Mouse (Mus musculus): ENCODE data around the gene Dcpp1. TPM values are rescaled to one million over a fixed set of nuclear protein-coding genes. Genes with fewer than 3 reads are reported as not detected.
A peak's percentile ranks its signal among the peaks of the same experiment; 100 is the strongest.

Gene Dcpp1
- total RNA-seq, 2 experiments from 2014 or later, result not detected

GRCm38 (mm10) chr17:23924531-23925007 is 43.9 kb downstream of the Dcpp1 start:
- peak; percentile 58 to 86 for DNase-seq (ENCODE audit: low spot score in 2 of 2)

GRCm38 (mm10) chr17:23925090-23925493 is 44.4 kb downstream of the Dcpp1 start:
- DNase-seq (ENCODE audit: low spot score in 2 of 2), result peak; percentile 16 to 41

GRCm38 (mm10) chr17:23931157-23931556 is 50.5 kb downstream of the Dcpp1 start:
- DNase-seq (ENCODE audit: low spot score in 2 of 2), result no peak

Other genes with a start within 250 kb of the Dcpp1 start
- gene Mmp25, start 235.6 kb upstream of the Dcpp1 start, total RNA-seq (2021), result under 1 TPM; 0.56 to 0.90 TPM
- under 1 TPM in 1 of 2 experiments, not detected in 1; 0.31 TPM for gene Bicdl2, start 220.4 kb upstream of the Dcpp1 start, total RNA-seq (2021)
- gene Hcfc1r1, start 207.3 kb upstream of the Dcpp1 start, total RNA-seq (2021), result 100 to 1,000 TPM; 132 to 134 TPM
- 10 to 100 TPM; 26.7 to 27.5 TPM for gene Thoc6, start 207.0 kb upstream of the Dcpp1 start, total RNA-seq (2021)
- gene Tnfrsf12a, start 203.4 kb upstream of the Dcpp1 start, total RNA-seq (2021), result 10 to 100 TPM; 53.2 to 53.8 TPM
- 10 to 100 TPM in 1 of 2 experiments, not detected in 1; 12.1 TPM for gene Cldn6, start 201.6 kb upstream of the Dcpp1 start, total RNA-seq (2021)
- 1 to 10 TPM in 1 of 2 experiments, not detected in 1; 2.4 TPM for gene Cldn9, start 196.8 kb upstream of the Dcpp1 start, total RNA-seq (2021)
- gene 1520401A03Rik, start 158.1 kb upstream of the Dcpp1 start, total RNA-seq (2021), result 1 to 10 TPM in 1 of 2 experiments, under 1 TPM in 1; 0.99 to 1.3 TPM
- 10 to 100 TPM; 20.0 to 22.4 TPM for gene Pkmyt1, start 154.5 kb upstream of the Dcpp1 start, total RNA-seq (2021)
- 10 to 100 TPM; 13.8 to 14.6 TPM for gene Paqr4, start 140.0 kb upstream of the Dcpp1 start, total RNA-seq (2021)
- under 1 TPM in 1 of 2 experiments, not detected in 1; 0.14 TPM for gene Kremen2, start 135.0 kb upstream of the Dcpp1 start, total RNA-seq (2021)
- gene Flywch1, start 109.3 kb upstream of the Dcpp1 start, total RNA-seq (2021), result 10 to 100 TPM; 60.9 to 62.4 TPM
- gene Flywch2, start 94.8 kb upstream of the Dcpp1 start, total RNA-seq (2021), result 10 to 100 TPM; 14.0 to 14.4 TPM
- 100 to 1,000 TPM; 855 to 927 TPM for gene Srrm2, start 90.3 kb upstream of the Dcpp1 start, total RNA-seq (2021)
- gene Elob, start 51.7 kb upstream of the Dcpp1 start, total RNA-seq (2021), result 100 to 1,000 TPM; 364 to 381 TPM
- not detected for gene Prss33, start 44.8 kb upstream of the Dcpp1 start, total RNA-seq (2021)
- gene Prss32, start 37.0 kb upstream of the Dcpp1 start, total RNA-seq (2021), result not detected
- gene Prss41, start 36.7 kb upstream of the Dcpp1 start, total RNA-seq (2021), result 1 to 10 TPM; 1.6 to 1.9 TPM
- not detected for gene Prss21, start 12.8 kb upstream of the Dcpp1 start, total RNA-seq (2021)
- not detected for gene Dcpp2, start within 50 bp of the Dcpp1 start, total RNA-seq (2021)
- not detected for gene Dcpp3, start 36.6 kb downstream of the Dcpp1 start, total RNA-seq (2021)
- gene Sbp, start 60.8 kb downstream of the Dcpp1 start, total RNA-seq (2021), result not detected
- gene Sbpl, start 74.4 kb downstream of the Dcpp1 start, total RNA-seq (2021), result not detected
- gene Prss30, start 99.7 kb downstream of the Dcpp1 start, total RNA-seq (2021), result not detected
- not detected for gene Prss22, start 117.2 kb downstream of the Dcpp1 start, total RNA-seq (2021)
- gene Prss27, start 157.3 kb downstream of the Dcpp1 start, total RNA-seq (2021), result not detected
- 10 to 100 TPM; 34.4 to 34.5 TPM for gene Kctd5, start 192.6 kb downstream of the Dcpp1 start, total RNA-seq (2021)

Data from adrenal gland, postnatal 4 days (tissue).